8 mouse cellular contexts compared by ENCODE assay signal in genomic region chr4:141538408-141539212, GRCm38 (mm10). TPM values are rescaled to one million over a fixed set of nuclear protein-coding genes. Genes with fewer than 3 reads are reported as not detected.
DNase-seq lines count a peak whose midpoint lies in the region; ATAC-seq and TF ChIP-seq lines count a peak whose summit lies in the region.

Gene Spen, minus strand, starts transcription at chr4:141538597.

- peak; percentile 91 for DNase-seq in G1E (ENCODE audit: low spot score)
- peak; percentile 97 for DNase-seq in cerebellum, adult 11-12 months
- peak; percentile 95 for DNase-seq in heart, postnatal 25 days (ENCODE audit: low spot score)
- peak; percentile 93 for DNase-seq in layer of hippocampus, adult 2 months (ENCODE audit: low spot score in 2 of 2)
- peak; percentile 98 for DNase-seq in lung, embryonic 14.5 days
- peak; percentile 92 for DNase-seq in testis, postnatal 14 days (ENCODE audit: low spot score)

- ATAC-seq in G1E (ENCODE audit: extremely low read depth, insufficient number of reproducible peaks, low FRiP score, poor library complexity, severe bottlenecking), result peak; percentile 45
- peak; percentile 81 for ATAC-seq in forebrain, embryonic 15.5 days (replicated peaks)
- ATAC-seq in lung, embryonic 14.5 days (ENCODE audit: insufficient read depth), result peak; percentile 87
- peak; percentile 81 for ATAC-seq in neutrophil, adult 5-6 weeks (ENCODE audit: extremely low read depth, insufficient number of reproducible peaks, low FRiP score, poor library complexity, severe bottlenecking)

- H3K4me2 ChIP-seq in forebrain, embryonic 15.5 days (replicated peaks), result peak within 1 kb of the TSS; percentile 89
- H3K4me2 ChIP-seq in lung, embryonic 14.5 days, result peak within 1 kb of the TSS; percentile 76

- peak within 1 kb of the TSS; percentile 89 for H3K4me3 ChIP-seq in G1E (ENCODE audit: low read depth, low read length)
- peak within 1 kb of the TSS; percentile 99 for H3K4me3 ChIP-seq in forebrain, embryonic 15.5 days
- H3K4me3 ChIP-seq in layer of hippocampus, adult 2 months, result peak within 1 kb of the TSS; percentile 88
- peak within 1 kb of the TSS; percentile 90 for H3K4me3 ChIP-seq in lung, embryonic 14.5 days (ENCODE audit: low read depth, low read length)

- intact Hi-C loops in heart, postnatal 25 days (cut with DNase I), result loop anchor here (1.0 kb wide), 1 partner anchor 8 kb away; no protein-coding TSS in a partner anchor

- TF ChIP-seq CTCF in G1E (IDR thresholded peaks at IDR 0.05; ENCODE audit: low read depth, low read length), result no peak
- TF ChIP-seq CTCF in layer of hippocampus, adult 2 months (conservative IDR thresholded peaks at IDR 0.05), result no peak
- no peak for TF ChIP-seq CTCF in lung, embryonic 14.5 days (IDR thresholded peaks at IDR 0.05; ENCODE audit: low read depth)

- peak within 1 kb of the TSS; percentile 98 for H3K27ac ChIP-seq in forebrain, embryonic 15.5 days (replicated peaks)
- H3K27ac ChIP-seq in layer of hippocampus, adult 2 months, result peak within 1 kb of the TSS; percentile 99
- peak within 1 kb of the TSS; percentile 99 for H3K27ac ChIP-seq in lung, embryonic 14.5 days (ENCODE audit: low read depth)

- H3K9me3 ChIP-seq in G1E (replicated peaks), result no peaks in the 10 kb centered on the region
- no peaks in the 10 kb centered on the region for H3K9me3 ChIP-seq in forebrain, embryonic 15.5 days
- no peaks in the 10 kb centered on the region for H3K9me3 ChIP-seq in lung, embryonic 14.5 days (ENCODE audit: low read depth, low read length)

- H3K36me3 ChIP-seq in G1E (replicated peaks), result peaks cover 2% of the 10 kb centered on the region
- no peaks in the 10 kb centered on the region for H3K36me3 ChIP-seq in forebrain, embryonic 15.5 days
- H3K36me3 ChIP-seq in lung, embryonic 14.5 days (ENCODE audit: insufficient read depth), result no peaks in the 10 kb centered on the region

- H3K27me3 ChIP-seq in G1E (ENCODE audit: insufficient read depth, low read length), result no peaks in the 10 kb centered on the region
- no peaks in the 10 kb centered on the region for H3K27me3 ChIP-seq in forebrain, embryonic 15.5 days
- H3K27me3 ChIP-seq in lung, embryonic 14.5 days (ENCODE audit: insufficient read depth, low read length), result no peaks in the 10 kb centered on the region

- H3K4me1 ChIP-seq in G1E (ENCODE audit: insufficient read depth, low read depth, low read length), result peaks cover 57% of the 10 kb centered on the region
- H3K4me1 ChIP-seq in forebrain, embryonic 15.5 days, result peaks cover 47% of the 10 kb centered on the region
- H3K4me1 ChIP-seq in lung, embryonic 14.5 days (ENCODE audit: insufficient read depth), result peaks cover 10% of the 10 kb centered on the region; the same call in 1 of the 2 replicates

- peak within 1 kb of the TSS; percentile 96 for H3K9ac ChIP-seq in forebrain, embryonic 15.5 days (replicated peaks)
- H3K9ac ChIP-seq in lung, embryonic 14.5 days, result peak within 1 kb of the TSS; percentile 83

- WGBS in forebrain, embryonic 15.5 days, result under 1% methylated on average over 85 of the region's 88 CpGs
- WGBS in lung, embryonic 14.5 days, result under 1% methylated on average over 66 of the region's 88 CpGs

RNA-seq across cellular contexts. Expression of gene Spen, which starts in this region (rescaled TPM):
- total RNA-seq in G1E (2014; fragmentation: Nextera tagmentation) (100 and 118 TPM in 2 replicates), G1E (2017) (19.2 and 21.4 TPM in 2 replicates)
- 149 and 188 TPM in 2 replicates for polyA plus RNA-seq in G1E (2012)
- 18.5 and 18.9 TPM in 2 replicates for polyA plus RNA-seq in forebrain, embryonic 15.5 days (2015; fragmentation: Nextera tagmentation; extraction: Ambion mirVana)
- 10 to 100 TPM; 27.3 to 29.7 TPM for total RNA-seq in heart, postnatal 25 days (2021)
- 10 to 100 TPM; 56.0 to 68.1 TPM for total RNA-seq in layer of hippocampus, adult 2 months (2021)
- 15.4 and 15.9 TPM in 2 replicates for polyA plus RNA-seq in lung, embryonic 14.5 days (2014; fragmentation: Nextera tagmentation; extraction: Ambion mirVana)
- total RNA-seq in neutrophil, adult 5-6 weeks (2017), result 40.5 and 54.9 TPM in 2 replicates

Comparison
In these comparisons a context has a peak if more than half of its experiments do, and no peak if none do; other contexts are left out.
1. Peak in every context shown above with its lines: DNase-seq, ATAC-seq, H3K4me3 ChIP-seq and H3K27ac ChIP-seq.